Mouse (Mus musculus) right cerebral cortex, adult 2 months (tissue): ENCODE measurements around the gene Olfr1084.
"Not testable (repeated sequence)": the region's sequence is repeated elsewhere in the genome, so short reads cannot be mapped to it uniquely, and the experiment has no call there.

ENCODE experiments used
- DNase-seq, 2 experiments: peaks; one replicate each; pipeline ENCODE4 v3.0.0; 2021 to 2022; ENCODE audit warnings: low spot score in 2 of 2

Olfr1084 gene

DNA sequence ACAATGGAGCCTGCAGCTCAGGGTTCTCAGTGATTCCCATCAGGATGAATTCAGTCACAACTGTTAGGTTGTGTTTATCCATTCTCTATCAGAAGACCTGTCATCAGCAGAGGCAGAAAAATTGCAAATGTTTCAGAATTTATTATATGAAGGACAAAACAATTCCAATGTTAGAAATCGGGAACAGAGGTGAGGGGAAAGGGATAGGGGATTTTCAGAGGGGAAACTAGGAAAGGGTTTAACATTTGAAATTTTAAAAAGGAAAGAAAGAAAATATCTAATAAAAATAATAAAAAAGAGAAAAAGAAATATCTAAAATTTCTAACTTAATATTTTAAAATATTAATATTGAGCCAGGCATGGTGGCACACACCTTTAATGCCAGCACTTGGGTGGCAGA, at the start of gene Olfr1084:
Olfr1084 (minus strand) TSS at position 101 of the 400 bp plus-strand sequence.
- not testable (repeated sequence) for DNase-seq

DNA sequence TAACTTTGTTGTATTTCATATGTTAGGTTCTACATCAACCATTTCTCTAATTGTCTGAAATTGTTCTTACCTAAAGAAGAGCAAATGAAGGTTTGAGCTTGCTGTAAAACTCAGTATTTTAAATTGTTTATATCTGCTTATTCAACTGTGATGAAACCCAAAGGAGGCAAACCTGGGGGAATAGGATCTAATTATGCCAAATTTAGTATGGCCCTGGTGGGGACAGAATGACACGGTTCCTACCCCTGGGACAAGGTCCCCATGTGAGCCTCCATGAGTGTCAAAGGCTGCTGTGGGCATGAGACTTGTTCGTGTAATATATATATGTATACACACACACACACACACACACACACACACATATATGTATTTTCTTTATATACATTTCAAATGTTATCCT, 40.5 kb upstream of the Olfr1084 start, which contains the start of gene Olfr1086:
Olfr1086 (minus strand) TSS at position 101 of the 400 bp plus-strand sequence.
- no peak for DNase-seq

DNA sequence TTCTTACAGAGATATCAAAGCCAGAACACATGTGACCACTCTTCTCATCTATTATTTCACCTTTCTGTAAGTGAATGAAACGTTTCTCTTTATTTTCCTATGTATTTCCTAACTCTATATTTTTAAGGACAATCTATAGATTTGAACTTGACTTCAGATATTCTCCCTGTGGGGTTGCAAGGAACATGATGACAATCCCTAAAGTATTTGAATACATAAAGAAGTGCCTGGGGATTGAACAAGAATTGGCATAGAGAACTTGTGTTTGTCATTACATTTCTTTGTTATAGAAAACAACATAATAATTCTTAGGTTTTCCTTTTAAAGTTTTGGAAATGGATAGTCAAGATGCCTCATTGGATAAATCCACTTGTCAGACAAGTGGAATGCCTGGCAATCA, 22.4 kb upstream of the Olfr1084 start, which contains the start of gene Olfr1085:
Olfr1085 (minus strand) TSS at position 101 of the 400 bp plus-strand sequence.
- DNase-seq: no peak

DNA sequence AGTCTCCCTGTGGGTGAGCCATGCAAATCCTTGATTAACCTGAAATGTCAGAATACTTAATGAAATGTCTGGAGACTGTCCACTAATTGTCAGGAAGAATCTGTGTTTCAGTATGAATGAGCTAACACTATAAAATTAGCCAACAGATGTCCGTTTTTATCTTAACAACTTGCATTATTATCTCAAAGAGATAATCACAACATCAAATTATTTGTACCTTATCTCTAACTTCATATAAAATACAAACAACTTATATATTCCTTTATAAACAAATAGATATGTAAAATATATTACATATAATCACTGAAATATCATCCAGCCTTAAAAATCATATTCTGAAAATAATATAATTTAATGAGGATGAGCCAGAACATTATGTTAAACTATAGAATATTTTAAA, 40.7 kb downstream of the Olfr1084 start, which contains the start of gene Olfr1082:
Olfr1082 (minus strand) TSS at position 101 of the 400 bp plus-strand sequence.
- not testable (repeated sequence) for DNase-seq
